Mouse (Mus musculus) frontal cortex, adult 2 months (tissue): ENCODE data around the gene Rev3l. TPM values are rescaled to one million over a fixed set of nuclear protein-coding genes. Genes with fewer than 3 reads are reported as not detected.

Source experiments
- DNase-seq, 2 experiments: peaks; one replicate each; pipeline ENCODE4 v3.0.0; 2022; ENCODE audit warnings: low spot score in 1 of 2; ENCODE audit errors: extremely low spot score in 1 of 2
- polyA plus RNA-seq: library from polyadenylated mRNA; depleted of rRNA; stranded (reverse); fragments of >200 nt; gene quantifications from 2 replicates; pipeline ENCODE4 v1.2.3, GENCODE M21; 2012; rRNA removed

Gene Rev3l
- 50.0 and 50.1 TPM in 2 replicates for polyA plus RNA-seq

- peak; percentile 69 to 87 for DNase-seq
Observed at GRCm38 (mm10) chr10:39731736-39732265, at the start of gene Rev3l. Gene Rev3l, plus strand, starts transcription at chr10:39732118.

GRCm38 (mm10) chr10:39682556-39682955 is 49.4 kb upstream of the Rev3l start:
- DNase-seq: no peak

- no peak for DNase-seq
Observed at GRCm38 (mm10) chr10:39683481-39683880, 48.4 kb upstream of the Rev3l start.

GRCm38 (mm10) chr10:39686811-39687210 is 45.1 kb upstream of the Rev3l start:
- DNase-seq: no peak

GRCm38 (mm10) chr10:39687851-39688250 is 44.1 kb upstream of the Rev3l start:
- no peak for DNase-seq

GRCm38 (mm10) chr10:39691351-39692064 is 40.4 kb upstream of the Rev3l start:
- no peak for DNase-seq

GRCm38 (mm10) chr10:39692152-39692551 is 39.8 kb upstream of the Rev3l start:
- no peak for DNase-seq

- no peak for DNase-seq
Observed at GRCm38 (mm10) chr10:39707717-39708510, 24.0 kb upstream of the Rev3l start.

- no peak for DNase-seq
Observed at GRCm38 (mm10) chr10:39716936-39717335, 15.0 kb upstream of the Rev3l start.

- DNase-seq: peak; percentile 38 to 81
Observed at GRCm38 (mm10) chr10:39730976-39731735, 762 bp upstream of the Rev3l start.

- peak; percentile 38 to 72 for DNase-seq
Observed at GRCm38 (mm10) chr10:39732266-39733100, 565 bp downstream of the Rev3l start.

GRCm38 (mm10) chr10:39733101-39733399 is 1.1 kb downstream of the Rev3l start:
- peak in 1 of 2 experiments; percentile 49 for DNase-seq

- peak in 1 of 2 experiments; percentile 10 for DNase-seq
Observed at GRCm38 (mm10) chr10:39733421-39733930, 1.6 kb downstream of the Rev3l start.

- DNase-seq: no peak
Observed at GRCm38 (mm10) chr10:39736187-39736586, 4.3 kb downstream of the Rev3l start.

GRCm38 (mm10) chr10:39742057-39742456 is 10.1 kb downstream of the Rev3l start:
- DNase-seq: no peak

GRCm38 (mm10) chr10:39764752-39765151 is 32.8 kb downstream of the Rev3l start:
- no peak for DNase-seq

- no peak for DNase-seq
Observed at GRCm38 (mm10) chr10:39766702-39767101, 34.8 kb downstream of the Rev3l start.

- DNase-seq: no peak
Observed at GRCm38 (mm10) chr10:39772259-39772658, 40.3 kb downstream of the Rev3l start.

GRCm38 (mm10) chr10:39773940-39774726 is 42.2 kb downstream of the Rev3l start:
- no peak for DNase-seq
